Mouse (Mus musculus) CH12F3 (cell line): ENCODE results near the gene Rexo5.

Experiments
- in situ Hi-C: fragments of 300-500 bp; cut with MboI; formaldehyde crosslinking; loops from 2 replicates; pipeline ENCODE4 v1.14.3; 2020; ENCODE audit warnings: low sequenced_read_pairs

The Rexo5 gene

DNA sequence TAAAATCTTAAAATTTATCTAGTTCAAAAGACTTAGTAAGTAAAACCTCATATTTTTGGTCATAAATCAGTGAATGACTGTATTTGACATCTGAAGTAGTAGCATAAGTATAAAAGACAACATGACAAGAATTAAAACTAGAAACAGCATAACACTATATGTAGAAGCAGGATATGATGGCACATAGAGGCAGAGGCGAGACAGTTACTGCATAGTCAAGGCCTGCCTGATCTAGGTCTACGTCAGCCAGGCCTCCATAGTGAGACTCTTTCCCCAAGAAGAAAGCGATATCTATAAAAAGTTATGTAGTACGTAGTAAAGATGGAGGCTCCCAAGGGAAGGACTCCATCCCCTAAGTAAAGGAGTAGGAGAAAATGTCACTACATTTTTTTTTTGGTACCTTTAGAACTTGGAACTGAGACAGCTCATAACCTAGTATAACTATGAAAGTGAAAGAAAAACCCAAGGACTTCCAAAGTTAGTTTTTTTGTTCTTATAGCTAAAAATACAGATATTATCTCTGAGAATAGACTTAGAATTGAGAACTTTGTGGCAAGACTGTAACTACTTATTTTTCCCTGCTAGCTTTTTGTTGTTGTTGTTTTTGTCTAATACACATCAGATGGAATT is 48.1 kb downstream of the Rexo5 start:
- in situ Hi-C loops = loop anchor here (10.0 kb wide), 1 partner anchor 273 kb away; no protein-coding TSS in a partner anchor

- in situ Hi-C loops = loop anchor here (10.0 kb wide), 1 partner anchor 269 kb away; no protein-coding TSS in a partner anchor
Observed at GRCm38 (mm10) chr7:119845541-119845940, 51.7 kb downstream of the Rexo5 start.

GRCm38 (mm10) chr7:119847396-119847795 is 53.6 kb downstream of the Rexo5 start:
- in situ Hi-C loops = loop anchor here (10.0 kb wide), 1 partner anchor 267 kb away; no protein-coding TSS in a partner anchor

DNA sequence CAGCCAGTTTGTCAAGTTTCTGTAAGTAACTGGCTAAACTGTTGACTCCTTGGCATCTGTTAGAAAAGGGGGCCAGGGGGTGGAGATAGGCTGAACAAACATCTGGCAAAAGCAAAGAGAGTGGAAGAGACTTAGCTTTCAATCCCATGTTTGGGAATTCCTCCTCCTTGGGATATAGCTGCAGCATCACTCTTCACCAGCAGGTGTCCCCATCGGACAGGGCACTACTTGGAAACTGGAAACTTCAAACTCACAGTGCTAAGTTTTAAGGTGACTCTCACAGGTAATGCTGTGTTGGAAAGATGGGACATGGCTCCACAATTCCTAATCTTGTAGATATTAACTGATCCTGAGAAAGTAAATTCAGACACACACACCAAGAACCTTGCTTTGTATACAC is 55.3 kb downstream of the Rexo5 start:
- in situ Hi-C loops = loop anchor here (10.0 kb wide), 1 partner anchor 266 kb away; no protein-coding TSS in a partner anchor

- in situ Hi-C loops = loop anchor here (10.0 kb wide), 1 partner anchor 244 kb away; the partner anchor contains the start of gene Dnah3
Observed at GRCm38 (mm10) chr7:119850737-119851136, 56.9 kb downstream of the Rexo5 start.

DNA sequence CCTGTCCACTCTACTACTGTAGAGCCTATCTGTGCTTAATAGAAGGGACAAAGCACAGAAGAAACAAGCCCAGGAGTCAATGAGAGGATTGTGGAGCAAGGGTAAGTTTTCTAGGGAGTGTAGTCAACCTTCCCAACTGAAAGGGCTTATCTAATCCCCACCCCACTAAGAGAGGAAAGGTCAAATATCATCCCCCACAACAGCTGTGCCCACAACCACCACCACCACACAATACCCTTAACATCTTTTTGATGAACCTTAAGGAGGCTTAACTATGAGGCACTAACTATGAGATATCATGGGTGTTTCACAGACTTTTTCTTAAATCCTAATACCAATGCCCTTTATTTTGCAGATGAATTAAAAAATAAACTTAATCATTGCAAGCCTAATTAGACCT is 58.7 kb downstream of the Rexo5 start:
- in situ Hi-C loops = loop anchor here (10.0 kb wide), 1 partner anchor 242 kb away; the partner anchor contains the start of gene Dnah3

GRCm38 (mm10) chr7:119853186-119853585 is 59.4 kb downstream of the Rexo5 start:
- in situ Hi-C loops = loop anchor here (10.0 kb wide), 1 partner anchor 242 kb away; the partner anchor contains the start of gene Dnah3

DNA sequence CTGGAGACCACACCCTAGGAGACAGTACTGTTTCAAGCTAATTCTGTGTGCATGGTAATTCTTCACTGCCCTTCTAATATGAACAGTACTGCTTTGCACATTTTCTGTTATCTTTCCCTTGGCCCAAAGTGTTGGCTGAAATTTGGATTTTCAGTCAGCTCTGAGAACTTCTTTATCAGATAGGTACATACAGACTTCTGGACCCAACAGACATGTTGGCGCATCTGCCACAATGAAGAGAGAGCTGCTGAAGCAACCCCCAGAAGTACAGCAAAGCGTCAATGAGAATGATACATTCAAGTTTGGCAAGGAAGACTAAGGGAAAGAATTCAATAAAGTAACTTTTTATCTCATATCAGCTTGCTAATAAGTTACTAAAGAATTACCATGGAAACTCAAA is 60.6 kb downstream of the Rexo5 start:
- in situ Hi-C loops = loop anchor here (10.0 kb wide), 1 partner anchor 240 kb away; the partner anchor contains the start of gene Dnah3

- in situ Hi-C loops = loop anchor here (10.0 kb wide), 1 partner anchor 240 kb away; the partner anchor contains the start of gene Dnah3
Observed at GRCm38 (mm10) chr7:119855031-119855430, 61.2 kb downstream of the Rexo5 start.

GRCm38 (mm10) chr7:119859476-119859875 is 65.7 kb downstream of the Rexo5 start:
- in situ Hi-C loops = loop anchor here (10.0 kb wide), 1 partner anchor 235 kb away; the partner anchor contains the start of gene Dnah3

DNA sequence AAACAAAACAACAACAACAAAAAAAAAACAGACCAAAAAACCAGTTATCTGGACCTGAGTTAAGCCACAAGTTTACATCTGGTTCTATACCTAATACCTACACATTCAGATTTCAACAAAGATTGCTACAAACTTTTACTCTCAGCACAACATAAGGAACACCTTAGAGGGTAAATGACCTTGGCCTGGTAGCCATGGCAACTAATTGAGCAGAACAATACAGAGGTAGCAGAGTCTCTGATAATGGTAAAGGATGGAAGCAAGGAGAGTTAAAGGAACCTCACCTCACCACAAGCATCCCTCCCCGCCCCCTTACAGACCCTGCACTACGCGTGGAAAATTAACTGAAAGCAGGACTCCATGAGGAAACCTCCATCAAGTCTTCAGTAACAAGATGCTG is 66.3 kb downstream of the Rexo5 start:
- in situ Hi-C loops = no loop called here

DNA sequence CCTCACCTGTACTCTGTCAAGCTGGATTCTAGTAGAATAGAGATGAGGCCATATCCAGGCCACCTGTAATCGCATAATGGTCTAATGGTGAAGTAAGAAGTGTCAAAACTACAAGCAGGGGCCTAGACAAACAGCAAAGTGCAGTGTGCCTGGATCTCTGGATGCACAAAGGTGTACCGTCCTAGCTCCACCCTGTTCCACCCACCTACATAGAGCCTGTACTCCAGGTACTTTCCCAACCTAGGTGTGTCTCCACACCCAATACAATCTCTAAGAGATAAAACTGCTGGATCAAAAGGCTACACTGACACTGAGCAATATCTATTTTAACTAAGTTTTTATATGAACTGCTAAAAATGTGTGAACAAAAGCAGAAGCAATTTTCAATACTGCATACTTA is 66.7 kb downstream of the Rexo5 start:
- in situ Hi-C loops = no loop called here

DNA sequence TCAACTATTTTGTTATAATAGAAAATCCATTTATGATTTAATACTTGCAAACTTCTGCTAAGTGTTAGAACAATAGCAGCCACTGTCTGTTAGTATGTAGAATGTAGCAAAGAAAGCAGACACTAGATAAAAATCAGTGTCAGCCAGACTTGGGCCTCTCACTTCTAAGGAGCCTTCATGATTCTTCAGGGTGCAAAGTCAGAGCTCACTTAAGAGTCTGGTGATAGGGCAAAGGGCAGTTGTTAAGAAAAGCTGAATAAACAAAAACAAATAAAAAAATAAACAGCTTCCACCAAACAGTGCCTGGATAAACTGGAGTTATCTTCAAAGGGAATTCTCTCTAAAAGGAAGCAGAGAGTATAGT is 67.1 kb downstream of the Rexo5 start:
- in situ Hi-C loops = no loop called here

- in situ Hi-C loops = no loop called here
Observed at GRCm38 (mm10) chr7:119861335-119862091, 67.7 kb downstream of the Rexo5 start.

GRCm38 (mm10) chr7:119862167-119862566 is 68.4 kb downstream of the Rexo5 start:
- in situ Hi-C loops = no loop called here

DNA sequence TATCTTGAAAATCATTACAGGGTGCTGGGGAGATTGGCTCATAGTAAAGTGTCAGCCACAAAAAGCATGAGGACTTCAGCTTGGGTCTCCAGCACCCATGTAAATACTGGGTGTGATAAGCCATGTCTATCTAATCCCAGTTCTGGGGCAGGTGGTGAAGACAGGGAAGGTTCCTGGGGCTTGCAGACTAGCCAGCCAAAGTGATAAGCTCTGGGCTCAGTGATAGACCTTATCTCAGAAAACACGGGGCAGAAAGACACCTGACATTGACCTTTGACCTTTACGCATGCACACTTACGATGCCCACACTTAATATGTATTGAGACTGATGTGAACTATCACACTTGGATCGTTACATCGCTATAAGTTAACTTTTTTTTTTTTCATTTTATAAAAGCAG is 70.7 kb downstream of the Rexo5 start:
- in situ Hi-C loops = no loop called here

GRCm38 (mm10) chr7:119866136-119866535 is 72.3 kb downstream of the Rexo5 start:
- in situ Hi-C loops = no loop called here

DNA sequence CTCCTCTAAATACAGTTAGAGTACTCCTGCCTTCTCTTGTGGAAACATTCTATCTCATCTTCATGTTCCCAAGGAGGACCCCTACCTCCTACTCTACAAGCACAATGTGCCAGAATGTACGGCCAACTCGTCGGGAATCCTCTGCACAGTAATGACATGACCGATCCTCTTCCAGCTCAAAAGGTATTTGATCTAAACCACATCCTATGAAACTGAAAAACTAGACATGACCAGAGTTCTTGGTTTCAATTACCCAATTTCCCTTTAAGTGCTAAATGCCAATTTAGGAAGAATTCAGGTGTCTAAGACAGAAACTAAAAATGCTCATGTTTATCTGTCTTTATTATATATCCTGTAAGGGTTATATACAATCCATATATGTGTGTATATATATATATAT is 78.4 kb downstream of the Rexo5 start:
- in situ Hi-C loops = no loop called here

DNA sequence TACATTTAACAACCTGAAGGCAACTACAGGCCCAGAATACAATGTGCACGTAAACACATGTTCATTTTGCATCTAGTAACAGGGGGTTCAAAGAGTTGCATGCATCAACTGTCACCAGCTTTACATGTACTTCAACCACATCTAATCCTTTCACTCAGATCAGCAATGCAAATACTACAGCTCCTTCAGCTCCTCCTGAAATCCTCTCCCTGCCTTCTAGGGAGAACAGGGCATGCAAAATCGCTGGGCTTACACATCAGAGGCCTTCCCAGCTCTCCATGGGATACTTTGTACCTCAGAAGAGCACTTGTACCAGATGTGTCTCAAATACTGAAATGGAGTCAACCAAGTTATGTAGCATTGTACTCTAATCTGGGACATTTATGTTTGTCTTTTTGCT is 79.2 kb downstream of the Rexo5 start:
- in situ Hi-C loops = no loop called here

DNA sequence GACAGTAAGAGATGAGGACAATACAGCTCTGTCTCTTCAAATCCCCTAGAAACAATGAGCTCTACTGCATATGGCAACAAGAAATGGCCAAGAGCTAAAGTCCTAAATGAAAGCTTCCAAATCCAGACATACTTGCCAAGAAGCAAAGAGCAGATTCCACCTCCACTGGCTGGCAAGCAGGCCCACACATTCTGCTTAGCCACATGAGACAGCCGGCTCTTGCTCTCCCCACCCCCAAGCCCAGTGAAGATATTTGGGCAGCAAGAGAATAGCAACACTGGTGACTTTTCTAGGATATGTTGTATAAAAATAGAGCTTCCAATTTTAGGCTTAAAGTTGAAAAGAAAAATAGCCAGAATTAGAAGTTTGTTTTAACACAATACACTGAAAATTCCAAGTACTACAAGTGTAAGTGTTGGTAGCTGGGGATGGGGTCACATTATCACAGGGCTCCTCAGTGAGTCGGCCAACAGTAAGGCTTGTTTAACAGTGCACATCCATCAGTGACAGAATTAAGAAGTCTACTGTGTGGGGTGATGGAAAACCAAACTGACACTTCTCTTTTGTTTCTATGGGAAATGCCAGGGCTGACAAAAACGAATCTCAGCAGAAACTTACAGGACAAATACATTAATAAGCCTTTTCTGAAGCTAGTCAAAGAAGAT is 82.1 kb downstream of the Rexo5 start:
- in situ Hi-C loops = no loop called here

DNA sequence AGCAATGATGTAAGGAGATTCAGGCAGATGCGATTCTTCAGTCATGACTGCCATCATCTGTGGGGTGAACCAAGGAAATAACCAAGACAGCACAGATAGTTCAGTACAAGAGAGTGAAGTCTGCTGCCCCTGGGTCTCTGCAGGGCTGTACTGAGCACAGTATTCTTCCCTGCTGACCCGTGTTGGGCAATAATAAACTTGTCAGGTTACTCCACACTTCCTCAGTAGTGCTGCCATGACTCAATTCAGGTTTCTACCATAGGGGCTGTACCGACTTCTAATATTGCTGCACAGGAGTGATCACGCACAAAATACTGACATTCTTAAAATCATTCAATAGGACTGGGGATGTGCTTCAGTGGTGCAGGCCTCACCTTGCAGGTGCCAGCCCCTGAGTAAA is 85.4 kb downstream of the Rexo5 start:
- in situ Hi-C loops = no loop called here
